Mouse (Mus musculus): Measurements from ENCODE around the gene Adgrl3. TPM values are rescaled to one million over a fixed set of nuclear protein-coding genes. Genes with fewer than 3 reads are reported as not detected.

Adgrl3 gene
- total and polyA plus RNA-seq, 3 experiments: not detected

DNA sequence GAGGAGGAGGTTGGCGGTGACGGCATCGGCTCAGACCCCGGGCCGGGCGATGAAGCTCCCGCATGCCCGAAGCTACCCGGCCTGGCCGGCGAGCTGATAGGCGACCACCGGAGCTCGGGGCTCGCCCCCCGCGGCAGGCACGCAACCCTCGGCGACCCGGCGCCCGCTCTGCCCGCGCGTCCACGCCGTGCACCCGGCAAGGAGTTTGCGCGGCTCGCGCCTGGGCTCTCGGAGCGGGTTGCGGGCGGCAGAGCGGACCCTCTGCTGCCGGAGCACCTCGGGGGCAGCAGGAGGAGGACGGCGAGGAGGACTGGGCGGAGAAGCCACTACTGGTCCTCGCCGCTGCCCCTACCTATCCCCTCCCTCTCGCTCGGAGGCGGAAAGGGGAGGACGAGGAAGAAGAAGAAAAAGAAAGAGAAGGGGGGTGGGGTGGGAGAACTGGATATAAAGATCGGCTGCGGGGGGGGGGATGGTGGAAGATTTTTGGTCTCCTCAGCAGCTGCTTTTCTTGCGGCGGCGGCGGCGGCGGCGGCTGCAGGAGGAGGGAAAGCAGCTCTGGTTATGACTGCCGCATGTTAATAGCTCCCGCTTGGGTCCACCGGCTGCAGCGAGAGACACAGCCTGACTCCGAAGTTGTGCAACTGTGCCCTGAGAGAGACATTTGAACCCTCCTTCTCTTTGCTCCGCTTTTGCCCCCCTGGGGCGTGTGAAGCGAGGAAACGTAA is 505 bp downstream of the Adgrl3 start:
- Histone ChIP-seq H3K79me2 (ENCODE audit: control insufficient read depth, insufficient read depth, low read length, poor library complexity) (no peaks in the 10 kb centered on the region), H3K36me3 (ENCODE audit: control insufficient read depth in 1 of 2, insufficient read depth in 2 of 2, low read length in 2 of 2) (no peaks in the 10 kb centered on the region), H3K27me3 (ENCODE audit: control insufficient read depth in 1 of 2, insufficient read depth in 2 of 2, low read length in 2 of 2) (no peaks in the 10 kb centered on the region; a peak in 1 of 4 replicates), H3K9me3 (replicated peaks; ENCODE audit: insufficient read depth, low read length) (no peaks in the 10 kb centered on the region), H3K4me3 (ENCODE audit: control insufficient read depth in 1 of 2, insufficient read depth in 1 of 2, low read depth in 2 of 2, low read length in 2 of 2) (no peak overlapping the region), H3K9ac (ENCODE audit: control insufficient read depth, low read depth, low read length, poor library complexity, severe bottlenecking) (no peak overlapping the region), H3K27ac (ENCODE audit: control insufficient read depth, low read depth, low read length) (no peak overlapping the region), H3K4me1 (ENCODE audit: control insufficient read depth in 1 of 2, insufficient read depth in 2 of 2, low read length in 2 of 2) (no peaks in the 10 kb centered on the region)
- TF ChIP-seq RAD21 (IDR thresholded peaks at IDR 0.05; ENCODE audit: low read depth, low read length): no peak
- TF ChIP-seq MAZ (IDR thresholded peaks at IDR 0.05; ENCODE audit: low read depth, low read length): no peak
- TF ChIP-seq TBP (IDR thresholded peaks at IDR 0.05; ENCODE audit: low read depth, low read length): no peak
- TF ChIP-seq MXI1 (IDR thresholded peaks at IDR 0.05; ENCODE audit: low read depth, low read length): no peak
- no peak for TF ChIP-seq HCFC1 (IDR thresholded peaks at IDR 0.05; ENCODE audit: low read depth, low read length)
- no peak for TF ChIP-seq TAL1 (IDR thresholded peaks at IDR 0.05; ENCODE audit: low read length)
- TF ChIP-seq NRF1 (IDR thresholded peaks at IDR 0.05; ENCODE audit: insufficient read depth, low read depth, low read length, poor library complexity, severe bottlenecking): no peak
- no peak for TF ChIP-seq UBTF (IDR thresholded peaks at IDR 0.05; ENCODE audit: borderline replicate concordance, insufficient read depth, low read depth, low read length)
- TF ChIP-seq POLR2A (IDR thresholded peaks at IDR 0.05; ENCODE audit: control insufficient read depth in 1 of 2, insufficient read depth in 1 of 2, low read depth in 1 of 2, low read length in 2 of 2, poor library complexity in 1 of 2): no peak
- TF ChIP-seq ELF1 (IDR thresholded peaks at IDR 0.05; ENCODE audit: low read depth, low read length): no peak
- TF ChIP-seq ETS1 (IDR thresholded peaks at IDR 0.05; ENCODE audit: low read depth, low read length): no peak
- no peak for TF ChIP-seq CHD2 (IDR thresholded peaks at IDR 0.05; ENCODE audit: low read length)
- no peak for TF ChIP-seq MYC (IDR thresholded peaks at IDR 0.05; ENCODE audit: low read depth, low read length)
- no peak for TF ChIP-seq GABPA (IDR thresholded peaks at IDR 0.05; ENCODE audit: low read depth, low read length)
- no peak for TF ChIP-seq MYB (IDR thresholded peaks at IDR 0.05; ENCODE audit: low read depth, low read length)
- no peak for TF ChIP-seq GATA1 (IDR thresholded peaks at IDR 0.05; ENCODE audit: low read depth, low read length)
- DNase-seq (ENCODE audit: low read depth, low spot score): no peak

DNA sequence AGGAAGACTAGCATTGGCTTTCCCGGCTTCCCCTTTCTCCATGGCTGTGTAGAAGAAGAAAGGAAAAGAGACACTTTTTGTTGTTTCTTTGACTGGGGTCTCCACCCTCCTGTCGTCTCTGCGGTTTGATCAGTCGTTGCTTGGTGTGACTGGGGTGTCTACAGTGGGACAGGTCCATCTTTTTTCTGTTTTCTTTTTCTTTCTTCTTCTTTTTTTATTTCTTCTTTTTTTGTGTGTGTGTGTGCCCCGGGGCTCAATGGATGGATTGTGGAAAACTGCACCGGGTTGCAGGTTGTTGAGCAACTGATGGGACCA is 1.0 kb downstream of the Adgrl3 start:
- H3K9me3 ChIP-seq (replicated peaks; ENCODE audit: insufficient read depth, low read length): no peaks in the 10 kb centered on the region
- DNase-seq (ENCODE audit: low read depth, low spot score): no peak
- TF ChIP-seq ELF1 (IDR thresholded peaks at IDR 0.05; ENCODE audit: low read depth, low read length): no peak
- no peak for TF ChIP-seq TCF12 (IDR thresholded peaks at IDR 0.05; ENCODE audit: low read depth, low read length)
- no peak for TF ChIP-seq BHLHE40 (IDR thresholded peaks at IDR 0.05; ENCODE audit: borderline replicate concordance, low read depth, low read length)
- no peak for TF ChIP-seq CHD1 (IDR thresholded peaks at IDR 0.05; ENCODE audit: low read depth, low read length)
- no peak for TF ChIP-seq POLR2A (IDR thresholded peaks at IDR 0.05; ENCODE audit: control insufficient read depth in 1 of 2, insufficient read depth in 1 of 2, low read depth in 1 of 2, low read length in 2 of 2, poor library complexity in 1 of 2)
- no peak for TF ChIP-seq KAT2A (conservative IDR thresholded peaks at IDR 0.05; ENCODE audit: low read depth, low read length)
- H3K4me1 ChIP-seq (ENCODE audit: control insufficient read depth in 1 of 2, insufficient read depth in 2 of 2, low read length in 2 of 2): no peaks in the 10 kb centered on the region
- H3K4me3 ChIP-seq (ENCODE audit: control insufficient read depth in 1 of 2, insufficient read depth in 1 of 2, low read depth in 2 of 2, low read length in 2 of 2): no peak overlapping the region
- H3K9ac ChIP-seq (ENCODE audit: control insufficient read depth, low read depth, low read length, poor library complexity, severe bottlenecking): no peak overlapping the region
- no peaks in the 10 kb centered on the region; a peak in 1 of 4 replicates for H3K27me3 ChIP-seq (ENCODE audit: control insufficient read depth in 1 of 2, insufficient read depth in 2 of 2, low read length in 2 of 2)
- no peaks in the 10 kb centered on the region for H3K36me3 ChIP-seq (ENCODE audit: control insufficient read depth in 1 of 2, insufficient read depth in 2 of 2, low read length in 2 of 2)
- no peak overlapping the region for H3K27ac ChIP-seq (ENCODE audit: control insufficient read depth, low read depth, low read length)
- no peaks in the 10 kb centered on the region for H3K79me2 ChIP-seq (ENCODE audit: control insufficient read depth, insufficient read depth, low read length, poor library complexity)
